Mouse (Mus musculus): ENCODE results near the gene 4931409K22Rik.

4931409K22Rik gene

DNA sequence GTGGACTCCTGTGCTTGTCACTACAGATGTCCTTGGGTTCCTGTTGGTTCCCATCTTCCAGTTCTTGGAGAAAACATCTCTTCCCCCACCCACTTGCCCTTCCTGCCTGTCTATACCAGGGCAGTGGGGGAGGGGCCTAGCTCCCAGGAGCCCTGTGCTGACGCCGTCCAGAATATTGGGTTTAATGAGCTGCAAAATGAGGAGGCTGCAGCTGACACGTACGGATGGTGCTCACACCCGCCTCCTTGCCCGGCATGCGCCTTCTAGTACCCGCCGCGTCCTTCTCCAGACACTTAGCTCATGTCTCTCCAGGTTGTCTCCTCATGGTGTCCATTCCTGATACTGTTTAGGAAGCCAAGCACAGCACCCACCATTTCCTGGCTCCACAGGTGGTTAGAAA, 57.5 kb downstream of the 4931409K22Rik start:
- no peak for DNase-seq (ENCODE audit: low read depth, low spot score)

DNA sequence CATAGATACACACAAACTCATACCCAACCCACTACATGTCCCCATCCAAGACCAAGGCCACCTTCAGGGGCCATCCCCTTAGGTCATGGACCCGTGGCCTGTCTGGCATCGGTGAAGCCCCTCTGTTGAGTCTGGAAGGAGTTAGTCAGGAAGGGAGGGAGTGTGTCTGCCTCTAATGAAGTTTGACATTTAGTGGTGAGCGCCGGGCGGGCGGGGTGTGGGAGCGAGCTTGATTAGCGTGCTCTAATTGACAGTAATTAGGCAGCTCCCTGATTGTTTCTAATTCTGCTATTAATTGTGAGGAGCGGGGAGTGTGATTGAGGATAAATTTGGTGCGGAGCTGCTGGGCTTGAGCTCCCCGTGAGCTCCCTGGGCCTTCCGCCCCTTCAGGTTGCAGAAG, 59.1 kb downstream of the 4931409K22Rik start:
- DNase-seq (ENCODE audit: low read depth, low spot score), result no peak

DNA sequence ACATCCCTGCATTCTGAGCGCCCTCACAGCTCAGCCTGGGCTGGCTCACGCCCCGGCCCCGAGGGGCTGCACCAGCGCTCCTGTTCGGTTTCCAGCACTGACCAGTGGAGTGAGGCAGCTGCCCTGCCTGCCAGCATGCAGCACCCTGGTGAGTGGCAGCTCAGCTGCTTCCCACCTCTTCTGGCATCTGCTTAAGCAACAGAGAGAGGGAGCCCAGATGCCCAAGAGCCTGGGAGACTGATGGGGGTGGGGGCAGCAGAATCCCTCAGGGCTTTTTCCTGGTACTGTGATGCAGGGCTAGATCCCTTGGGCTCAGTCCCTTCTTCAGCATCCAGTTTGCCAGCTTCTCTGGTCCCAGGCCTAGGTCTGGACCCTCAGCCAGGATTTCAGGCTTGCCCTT, 59.9 kb downstream of the 4931409K22Rik start:
- no peak for DNase-seq (ENCODE audit: low read depth, low spot score)

DNA sequence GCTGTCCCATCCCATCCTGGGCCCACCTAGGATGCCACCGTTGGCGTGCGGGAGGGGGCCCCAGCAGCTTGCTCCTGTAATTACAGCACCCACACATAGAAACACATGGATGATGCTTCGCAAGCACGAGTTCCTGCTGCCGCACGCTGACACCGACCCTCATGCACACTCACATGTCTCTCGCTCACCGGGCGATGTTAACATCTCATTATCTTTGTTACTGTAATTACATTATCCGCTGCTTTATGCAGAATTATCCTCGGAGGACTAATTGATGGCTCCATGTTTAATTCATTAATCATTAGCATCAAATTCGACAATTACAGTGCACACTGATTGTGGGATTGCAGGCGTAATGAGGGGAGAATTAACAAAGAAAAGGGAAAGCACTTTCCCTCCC, 61.6 kb downstream of the 4931409K22Rik start:
- no peak for DNase-seq (ENCODE audit: low read depth, low spot score)
